In genomic region chr6:124694166-124694955, GRCm38 (mm10) we compare ENCODE assay signal across 8 mouse cellular contexts. TPM values are rescaled to one million over a fixed set of nuclear protein-coding genes. Genes with fewer than 3 reads are reported as not detected.
DNase-seq lines count a peak whose midpoint lies in the region; ATAC-seq lines count a peak whose summit lies in the region.

No protein-coding gene starts in this region.

- 84% methylated on average over 15 of the region's 15 CpGs for WGBS in midbrain, embryonic 13.5 days

- H3K4me3 ChIP-seq in midbrain, embryonic 13.5 days (replicated peaks) = no peak overlapping the region

- H3K9me3 ChIP-seq in midbrain, embryonic 13.5 days = no peaks in the 10 kb centered on the region

- peaks cover 5% of the 10 kb centered on the region; the same call in 1 of the 2 replicates for H3K4me1 ChIP-seq in midbrain, embryonic 13.5 days (replicated peaks)

- intact Hi-C loops in heart, postnatal 14 days (cut with DNase I) = no loop called here

- no peaks in the 10 kb centered on the region for H3K27me3 ChIP-seq in midbrain, embryonic 13.5 days

- peak; percentile 76 for DNase-seq in adrenal gland, adult 2 months
- DNase-seq in adrenal gland, postnatal 4 days (ENCODE audit: low spot score in 2 of 2) = no peak
- DNase-seq in thymus, adult 18-20 months = peak; percentile 42 to 69
- no peak for DNase-seq in thymus, postnatal 10 days (ENCODE audit: low spot score in 2 of 2)
- peak; percentile 79 to 81 for DNase-seq in heart, postnatal 14 days
- peak; percentile 74 to 80 for DNase-seq in layer of hippocampus, adult 8-10 months (ENCODE audit: low spot score in 2 of 2)
- peak; percentile 27 for DNase-seq in thymus, postnatal 0 days (ENCODE audit: low spot score)

- peak; percentile 63 for ATAC-seq in midbrain, embryonic 13.5 days

- H3K4me2 ChIP-seq in midbrain, embryonic 13.5 days (replicated peaks) = no peak overlapping the region

- peaks cover 7% of the 10 kb centered on the region; the same call in 1 of the 2 replicates for H3K36me3 ChIP-seq in midbrain, embryonic 13.5 days

- no peak overlapping the region for H3K9ac ChIP-seq in midbrain, embryonic 13.5 days (replicated peaks)

- no peak overlapping the region for H3K27ac ChIP-seq in midbrain, embryonic 13.5 days

RNA-seq across cellular contexts. Expression of gene Emg1, which starts 17.6 kb away (rescaled TPM):
- 10 to 100 TPM; 80.6 to 82.6 TPM for total RNA-seq in adrenal gland, adult 2 months (2021)
- 16.6 and 17.0 TPM in 2 replicates for polyA plus RNA-seq in adrenal gland, adult 2 months (2012; rRNA removed)
- 100 to 1,000 TPM in 1 of 2 experiments, 10 to 100 TPM in 1; 99.3 to 101 TPM for total RNA-seq in adrenal gland, postnatal 4 days (2021)
- 10 to 100 TPM; 58.8 to 68.4 TPM for total RNA-seq in heart, postnatal 14 days (2021)
- total RNA-seq in layer of hippocampus, adult 8-10 months (2022) = 10 to 100 TPM; 50.1 to 57.2 (median 52.5) TPM
- polyA plus RNA-seq in midbrain, embryonic 13.5 days (2015; fragmentation: Nextera tagmentation; extraction: Ambion mirVana) = 136 and 144 TPM in 2 replicates
- 368 and 388 TPM in 2 replicates for polyA plus RNA-seq in thymus, postnatal 0 days (2015; fragmentation: Nextera tagmentation; extraction: Ambion mirVana)

RNA-seq across cellular contexts. Expression of gene Phb2, which starts 17.8 kb away (rescaled TPM):
- 100 to 1,000 TPM; 286 to 294 TPM for total RNA-seq in adrenal gland, adult 2 months (2021)
- polyA plus RNA-seq in adrenal gland, adult 2 months (2012; rRNA removed) = 128 and 181 TPM in 2 replicates
- total RNA-seq in adrenal gland, postnatal 4 days (2021) = 100 to 1,000 TPM; 400 to 439 TPM
- 100 to 1,000 TPM; 326 to 358 TPM for total RNA-seq in heart, postnatal 14 days (2021)
- 100 to 1,000 TPM; 118 to 123 (median 120) TPM for total RNA-seq in layer of hippocampus, adult 8-10 months (2022)
- 258 and 276 TPM in 2 replicates for polyA plus RNA-seq in midbrain, embryonic 13.5 days (2015; fragmentation: Nextera tagmentation; extraction: Ambion mirVana)
- 321 and 329 TPM in 2 replicates for polyA plus RNA-seq in thymus, postnatal 0 days (2015; fragmentation: Nextera tagmentation; extraction: Ambion mirVana)

RNA-seq across cellular contexts. Expression of gene Lpcat3, which starts 31.5 kb away (rescaled TPM):
- total RNA-seq in adrenal gland, adult 2 months (2021) = 100 to 1,000 TPM in 1 of 2 experiments, 10 to 100 TPM in 1; 92.1 to 138 TPM
- 141 and 155 TPM in 2 replicates for polyA plus RNA-seq in adrenal gland, adult 2 months (2012; rRNA removed)
- 100 to 1,000 TPM in 1 of 2 experiments, 10 to 100 TPM in 1; 99.6 to 105 TPM for total RNA-seq in adrenal gland, postnatal 4 days (2021)
- total RNA-seq in heart, postnatal 14 days (2021) = 10 to 100 TPM; 54.0 to 56.7 TPM
- 10 to 100 TPM; 24.1 to 38.4 (median 31.4) TPM for total RNA-seq in layer of hippocampus, adult 8-10 months (2022)
- polyA plus RNA-seq in midbrain, embryonic 13.5 days (2015; fragmentation: Nextera tagmentation; extraction: Ambion mirVana) = 39.6 and 40.0 TPM in 2 replicates
- polyA plus RNA-seq in thymus, postnatal 0 days (2015; fragmentation: Nextera tagmentation; extraction: Ambion mirVana) = 77.7 and 80.4 TPM in 2 replicates

RNA-seq across cellular contexts. Expression of gene Ptpn6, which starts 44.2 kb away (rescaled TPM):
- total RNA-seq in adrenal gland, adult 2 months (2021) = 10 to 100 TPM in 1 of 2 experiments, 1 to 10 TPM in 1; 6.5 to 11.2 TPM
- 6.1 and 6.8 TPM in 2 replicates for polyA plus RNA-seq in adrenal gland, adult 2 months (2012; rRNA removed)
- 1 to 10 TPM; 8.3 to 8.4 TPM for total RNA-seq in adrenal gland, postnatal 4 days (2021)
- 1 to 10 TPM; 4.2 to 8.5 TPM for total RNA-seq in heart, postnatal 14 days (2021)
- total RNA-seq in layer of hippocampus, adult 8-10 months (2022) = 10 to 100 TPM in 2 of 4 experiments, 1 to 10 TPM in 2; 2.2 to 24.3 (median 13.4) TPM
- polyA plus RNA-seq in midbrain, embryonic 13.5 days (2015; fragmentation: Nextera tagmentation; extraction: Ambion mirVana) = 3.4 and 4.1 TPM in 2 replicates
- 157 and 167 TPM in 2 replicates for polyA plus RNA-seq in thymus, postnatal 0 days (2015; fragmentation: Nextera tagmentation; extraction: Ambion mirVana)

RNA-seq across cellular contexts. Expression of gene Grcc10, which starts 46.8 kb away (rescaled TPM):
- total RNA-seq in adrenal gland, adult 2 months (2021) = 100 to 1,000 TPM; 357 to 360 TPM
- polyA plus RNA-seq in adrenal gland, adult 2 months (2012; rRNA removed) = 233 and 246 TPM in 2 replicates
- total RNA-seq in adrenal gland, postnatal 4 days (2021) = 100 to 1,000 TPM; 313 TPM
- 100 to 1,000 TPM; 323 to 327 TPM for total RNA-seq in heart, postnatal 14 days (2021)
- 100 to 1,000 TPM; 311 to 385 (median 325) TPM for total RNA-seq in layer of hippocampus, adult 8-10 months (2022)
- 710 and 725 TPM in 2 replicates for polyA plus RNA-seq in midbrain, embryonic 13.5 days (2015; fragmentation: Nextera tagmentation; extraction: Ambion mirVana)
- 541 and 549 TPM in 2 replicates for polyA plus RNA-seq in thymus, postnatal 0 days (2015; fragmentation: Nextera tagmentation; extraction: Ambion mirVana)

Comparison
In these comparisons a context has a peak if more than half of its experiments do, and no peak if none do; other contexts are left out.
1. DNase-seq: peak in adrenal gland, adult 2 months (single experiment), thymus, adult 18-20 months (2 of 2), heart, postnatal 14 days (2 of 2), layer of hippocampus, adult 8-10 months (2 of 2) and thymus, postnatal 0 days (single experiment); none in adrenal gland, postnatal 4 days (0 of 2) and thymus, postnatal 10 days (0 of 2).